Mouse (Mus musculus) lung, embryonic 16.5 days (tissue): ENCODE measurements at regions not wholly inside any gene's neighbourhood (a gene's known extent, or its start where the extent isn't known, plus 50 kb on each side); places are given as distances from the start of the nearest gene placed in this dataset.

Source experiments
- ATAC-seq: fragments of 200-750 bp; cut with Nextera tagmentation; 2 replicates; pipeline ENCODE4 v1.8.0; 2017; ENCODE audit warnings: low read depth, mild to moderate bottlenecking, moderate library complexity
- H3K27ac ChIP-seq: fragments of 300-500 bp; sonication (generic); 2 replicates; pipeline ENCODE4 v1.5.1; 2014; ENCODE audit warnings: mild to moderate bottlenecking, control low read depth, low read length
- H3K27me3 ChIP-seq: fragments of 300-500 bp; sonication (generic); 2 replicates; pipeline ENCODE4 v1.6.1; 2014; ENCODE audit warnings: low read depth, low read length, mixed read lengths; ENCODE audit not compliant: control insufficient read depth, insufficient read depth
- H3K36me3 ChIP-seq: fragments of 300-500 bp; sonication (generic); 2 replicates; pipeline ENCODE4 v1.6.1; 2014; ENCODE audit warnings: low read length; ENCODE audit not compliant: control insufficient read depth, insufficient read depth
- H3K4me1 ChIP-seq: fragments of 300-500 bp; sonication (generic); replicated peaks from 2 replicates; pipeline ENCODE4 v1.6.1; 2014; ENCODE audit warnings: low read length, mixed read lengths; ENCODE audit not compliant: control insufficient read depth, insufficient read depth
- H3K4me2 ChIP-seq: fragments of 300-500 bp; sonication (generic); 2 replicates; pipeline ENCODE4 v1.6.1; 2014; ENCODE audit warnings: low read depth, low read length, control low read depth
- H3K4me3 ChIP-seq: fragments of 300-500 bp; sonication (generic); 2 replicates; pipeline ENCODE4 v1.5.1; 2014; ENCODE audit warnings: mild to moderate bottlenecking, low read length, control low read depth
- H3K9ac ChIP-seq: fragments of 300-500 bp; sonication (generic); 2 replicates; pipeline ENCODE4 v1.6.1; 2014; ENCODE audit warnings: low read length, control low read depth
- H3K9me3 ChIP-seq: fragments of 300-500 bp; sonication (generic); 2 replicates; pipeline ENCODE4 v1.6.1; 2016; ENCODE audit warnings: low read length; ENCODE audit not compliant: control insufficient read depth
- WGBS: fragments of 180-500 bp; shearing (Covaris S2); extraction: QIAGEN DNeasy Blood & Tissue Kit; methylation state at CpG from one replicate; pipeline ENCODE4 v1.1.7; 2014; 5-methylcytosine and 5-hydroxymethylcytosine counted together

DNA sequence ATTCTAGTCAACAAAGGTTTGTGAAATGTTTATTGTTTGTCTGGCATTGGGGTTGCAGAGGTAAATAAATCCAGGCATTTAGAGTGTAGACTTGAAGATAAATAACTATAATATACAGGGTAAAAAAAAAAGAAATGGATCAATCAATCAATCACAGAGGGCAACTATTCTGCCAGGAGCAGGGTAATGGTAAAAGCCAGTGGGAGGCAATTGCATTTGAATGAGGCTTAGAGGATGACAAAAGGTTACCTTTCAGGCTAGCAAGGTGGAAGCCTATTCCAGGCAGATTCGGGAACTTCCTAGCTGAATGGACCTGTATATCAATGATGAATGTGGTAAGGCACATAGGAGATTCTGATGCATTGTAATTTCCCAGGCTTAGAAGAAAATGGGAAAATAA lies 557.6 kb downstream of the Cdk5rap2 start:
- WGBS = 69% methylated on average over 1 of the region's 1 CpGs
- H3K36me3 ChIP-seq = no peaks in the 10 kb centered on the region
- H3K27me3 ChIP-seq = no peaks in the 10 kb centered on the region
- H3K4me3 ChIP-seq = no peak overlapping the region
- H3K4me2 ChIP-seq = no peak overlapping the region
- no peaks in the 10 kb centered on the region for H3K9me3 ChIP-seq
- no peak overlapping the region for H3K27ac ChIP-seq
- no peak for ATAC-seq
- H3K4me1 ChIP-seq = no peaks in the 10 kb centered on the region
- H3K9ac ChIP-seq = no peak overlapping the region

DNA sequence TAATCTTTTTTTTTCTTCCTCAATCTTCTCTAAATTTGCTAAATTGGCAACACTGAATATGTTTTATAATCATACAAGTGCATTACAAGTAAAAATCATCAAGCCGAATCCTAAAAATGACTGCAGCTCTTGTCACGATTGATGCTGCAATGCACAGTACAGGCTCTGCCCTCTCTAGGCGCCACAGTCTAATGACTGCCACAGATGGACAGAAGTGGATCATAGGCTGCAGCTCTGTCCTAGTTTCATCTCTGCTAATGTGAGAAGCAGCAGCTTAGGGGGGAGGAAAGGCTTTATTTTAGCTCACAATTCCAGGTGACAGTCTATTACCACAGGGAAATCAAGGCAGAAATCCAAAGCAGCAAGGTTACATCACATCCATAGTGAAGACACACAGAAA lies 560.8 kb downstream of the Cdk5rap2 start:
- no peak overlapping the region for H3K4me3 ChIP-seq
- no peaks in the 10 kb centered on the region for H3K9me3 ChIP-seq
- H3K9ac ChIP-seq = no peak overlapping the region
- H3K4me2 ChIP-seq = no peak overlapping the region
- H3K36me3 ChIP-seq = no peaks in the 10 kb centered on the region
- no peak for ATAC-seq
- WGBS = 83% methylated on average over 3 of the region's 3 CpGs
- H3K27me3 ChIP-seq = no peaks in the 10 kb centered on the region
- H3K27ac ChIP-seq = no peak overlapping the region
- H3K4me1 ChIP-seq = no peaks in the 10 kb centered on the region

GRCm38 (mm10) chr4:69839868-69840267 lies 570.4 kb downstream of the Cdk5rap2 start:
- Histone ChIP-seq H3K4me1 (no peaks in the 10 kb centered on the region), H3K4me3 (no peak overlapping the region), H3K9ac (no peak overlapping the region), H3K4me2 (no peak overlapping the region), H3K27me3 (no peaks in the 10 kb centered on the region), H3K36me3 (no peaks in the 10 kb centered on the region), H3K27ac (no peak overlapping the region), H3K9me3 (no peaks in the 10 kb centered on the region)
- 67% methylated on average over 9 of the region's 9 CpGs for WGBS
- no peak for ATAC-seq

- WGBS = 40% methylated on average over 4 of the region's 4 CpGs
- no peak overlapping the region for H3K27ac ChIP-seq
- no peak overlapping the region for H3K4me3 ChIP-seq
- no peaks in the 10 kb centered on the region for H3K9me3 ChIP-seq
- no peak for ATAC-seq
- no peaks in the 10 kb centered on the region for H3K4me1 ChIP-seq
- H3K36me3 ChIP-seq = no peaks in the 10 kb centered on the region
- no peak overlapping the region for H3K9ac ChIP-seq
- no peaks in the 10 kb centered on the region for H3K27me3 ChIP-seq
- no peak overlapping the region for H3K4me2 ChIP-seq
Measured at GRCm38 (mm10) chr4:69838940-69839339, 571.3 kb downstream of the Cdk5rap2 start.

DNA sequence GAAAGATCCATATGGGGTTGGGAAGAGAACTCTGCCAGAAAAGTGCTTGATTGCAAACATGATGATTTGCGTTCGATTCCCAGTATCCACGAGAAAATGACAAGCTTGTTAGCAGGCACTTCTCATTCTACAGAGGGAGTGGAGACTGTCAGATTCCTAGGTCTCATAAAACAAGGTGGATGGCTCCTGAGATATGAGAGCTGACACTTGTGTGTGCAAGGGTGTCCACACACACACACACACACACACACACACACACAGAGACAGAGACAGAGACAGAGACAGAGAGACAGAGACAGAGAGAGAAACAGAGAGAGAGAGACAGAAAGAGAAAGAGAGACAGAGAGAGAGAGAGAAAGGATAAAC lies 585.4 kb downstream of the Cdk5rap2 start:
- no peak overlapping the region for H3K4me2 ChIP-seq
- H3K9ac ChIP-seq = no peak overlapping the region
- no peak overlapping the region for H3K27ac ChIP-seq
- WGBS = 39% methylated on average over 3 of the region's 3 CpGs
- no peaks in the 10 kb centered on the region for H3K4me1 ChIP-seq
- no peaks in the 10 kb centered on the region for H3K36me3 ChIP-seq
- H3K4me3 ChIP-seq = no peak overlapping the region
- no peak for ATAC-seq
- no peaks in the 10 kb centered on the region for H3K27me3 ChIP-seq
- H3K9me3 ChIP-seq = no peaks in the 10 kb centered on the region

DNA sequence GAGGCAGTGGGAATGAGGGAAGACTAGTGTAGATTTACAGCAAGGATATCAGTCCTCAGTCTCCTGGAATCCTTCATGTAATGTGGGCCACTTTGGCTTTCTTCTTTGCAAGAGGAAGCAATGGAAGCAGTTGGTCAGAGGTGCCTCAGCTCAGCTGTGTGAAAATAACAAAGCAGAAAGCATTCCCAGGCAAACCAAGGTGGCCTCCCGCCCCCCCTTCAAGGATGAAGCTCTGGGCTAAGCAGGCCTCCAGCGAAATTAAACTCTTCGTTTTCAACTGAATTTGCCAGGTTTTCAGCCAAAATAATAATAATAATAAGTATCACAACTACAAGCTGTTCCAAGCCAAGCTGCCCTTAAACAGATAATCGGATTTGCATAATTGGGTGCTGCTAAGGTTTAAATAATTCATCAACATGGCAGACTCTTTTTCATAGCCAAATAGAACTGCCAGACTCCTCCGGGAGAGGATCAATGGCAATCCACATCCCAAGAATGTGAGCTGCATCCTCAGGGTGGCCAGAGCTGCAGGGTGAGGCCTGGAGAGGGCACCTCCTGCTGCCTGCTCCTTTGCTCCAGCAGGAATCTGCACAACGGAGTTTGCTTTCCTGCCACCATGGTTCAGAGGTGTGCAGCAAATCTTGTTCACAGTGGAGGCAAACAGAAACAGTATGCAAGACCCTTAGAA lies 585.9 kb downstream of the Cdk5rap2 start:
- no peaks in the 10 kb centered on the region for H3K9me3 ChIP-seq
- no peak overlapping the region for H3K9ac ChIP-seq
- H3K4me1 ChIP-seq = no peaks in the 10 kb centered on the region
- H3K36me3 ChIP-seq = no peaks in the 10 kb centered on the region
- no peak overlapping the region for H3K4me3 ChIP-seq
- no peak for ATAC-seq
- H3K4me2 ChIP-seq = no peak overlapping the region
- WGBS = 41% methylated on average over 6 of the region's 6 CpGs
- H3K27me3 ChIP-seq = no peaks in the 10 kb centered on the region
- no peak overlapping the region for H3K27ac ChIP-seq

- no peaks in the 10 kb centered on the region for H3K4me1 ChIP-seq
- no peaks in the 10 kb centered on the region for H3K27me3 ChIP-seq
- H3K36me3 ChIP-seq = no peaks in the 10 kb centered on the region
- H3K9me3 ChIP-seq = no peaks in the 10 kb centered on the region
- 0% methylated on average over 1 of the region's 1 CpGs for WGBS
- H3K9ac ChIP-seq = no peak overlapping the region
- H3K4me2 ChIP-seq = no peak overlapping the region
- ATAC-seq = peak; percentile 41; the same call in 1 of the 2 replicates
- H3K4me3 ChIP-seq = no peak overlapping the region
- H3K27ac ChIP-seq = no peak overlapping the region
Measured at GRCm38 (mm10) chr4:69823311-69823940, 586.8 kb downstream of the Cdk5rap2 start.

DNA sequence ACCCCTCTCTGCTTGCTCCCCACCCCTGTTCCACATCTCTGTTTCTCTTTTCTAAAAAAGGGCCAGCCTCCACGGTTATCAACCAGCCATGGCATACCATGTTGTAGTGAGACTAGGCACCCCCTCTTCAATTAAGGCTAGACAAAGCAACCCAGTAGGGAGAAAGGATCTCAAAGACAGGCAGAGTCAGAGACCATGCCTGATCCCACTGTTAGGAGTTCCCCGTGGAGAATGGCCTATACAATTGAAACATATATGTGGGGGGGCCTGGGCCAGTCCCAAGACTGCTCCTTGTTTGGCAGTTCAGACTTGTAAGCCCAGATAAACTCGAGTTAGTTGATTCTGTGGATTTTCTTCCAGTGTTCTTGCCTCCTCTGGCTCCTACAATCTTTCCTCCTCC lies 591.4 kb downstream of the Cdk5rap2 start:
- no peak overlapping the region for H3K4me3 ChIP-seq
- 64% methylated on average over 3 of the region's 3 CpGs for WGBS

DNA sequence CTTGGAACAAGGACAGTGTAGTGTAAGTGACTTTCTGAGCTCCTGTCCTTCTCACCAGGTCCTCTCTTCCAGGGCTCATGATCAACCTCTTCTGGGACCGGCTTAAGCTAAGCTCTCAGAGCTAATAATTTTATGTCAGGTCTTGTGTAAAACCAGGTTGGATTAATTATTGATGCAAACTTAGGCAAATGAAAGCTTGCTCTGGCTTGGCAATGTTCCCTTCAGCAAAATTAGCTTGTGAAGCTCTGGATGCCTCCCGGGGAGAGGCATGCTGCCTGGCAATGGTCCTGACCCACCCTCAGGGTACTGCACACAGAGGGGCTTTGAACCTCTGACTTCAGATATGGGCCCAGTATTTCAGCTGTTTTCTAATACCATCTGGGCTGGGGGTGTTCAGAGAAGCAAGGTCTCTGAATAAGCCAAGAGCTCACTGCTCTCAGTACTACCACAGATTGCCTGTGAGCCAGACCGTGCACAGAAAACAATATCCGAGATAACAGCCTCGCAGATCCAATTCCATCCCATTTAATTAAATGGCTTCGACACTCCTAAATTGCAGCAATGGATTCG lies 624.7 kb downstream of the Cdk5rap2 start:
- Histone ChIP-seq H3K27ac (no peak overlapping the region), H3K9ac (no peak overlapping the region), H3K4me3 (no peak overlapping the region), H3K4me1 (no peaks in the 10 kb centered on the region), H3K9me3 (no peaks in the 10 kb centered on the region; the same call in 1 of the 2 replicates), H3K4me2 (no peak overlapping the region), H3K27me3 (no peaks in the 10 kb centered on the region), H3K36me3 (no peaks in the 10 kb centered on the region)
- ATAC-seq = no peak
- WGBS = 79% methylated on average over 7 of the region's 7 CpGs

More for the DNA sequence above, 591.4 kb downstream of the Cdk5rap2 start:
- Histone ChIP-seq H3K4me2 (no peak overlapping the region), H3K27ac (no peak overlapping the region), H3K27me3 (no peaks in the 10 kb centered on the region), H3K9me3 (no peaks in the 10 kb centered on the region), H3K9ac (no peak overlapping the region), H3K4me1 (no peaks in the 10 kb centered on the region), H3K36me3 (no peaks in the 10 kb centered on the region)
- ATAC-seq = no peak
